Mouse (Mus musculus) right cerebral cortex, adult 18-20 months (tissue): Measurements from ENCODE around the gene Trim21.
A peak's percentile ranks its signal among the peaks of the same experiment; 100 is the strongest.

Source experiments
- DNase-seq: peaks from one replicate; pipeline ENCODE4 v3.0.0; 2022; ENCODE audit warnings: mixed read lengths

The Trim21 gene

DNA sequence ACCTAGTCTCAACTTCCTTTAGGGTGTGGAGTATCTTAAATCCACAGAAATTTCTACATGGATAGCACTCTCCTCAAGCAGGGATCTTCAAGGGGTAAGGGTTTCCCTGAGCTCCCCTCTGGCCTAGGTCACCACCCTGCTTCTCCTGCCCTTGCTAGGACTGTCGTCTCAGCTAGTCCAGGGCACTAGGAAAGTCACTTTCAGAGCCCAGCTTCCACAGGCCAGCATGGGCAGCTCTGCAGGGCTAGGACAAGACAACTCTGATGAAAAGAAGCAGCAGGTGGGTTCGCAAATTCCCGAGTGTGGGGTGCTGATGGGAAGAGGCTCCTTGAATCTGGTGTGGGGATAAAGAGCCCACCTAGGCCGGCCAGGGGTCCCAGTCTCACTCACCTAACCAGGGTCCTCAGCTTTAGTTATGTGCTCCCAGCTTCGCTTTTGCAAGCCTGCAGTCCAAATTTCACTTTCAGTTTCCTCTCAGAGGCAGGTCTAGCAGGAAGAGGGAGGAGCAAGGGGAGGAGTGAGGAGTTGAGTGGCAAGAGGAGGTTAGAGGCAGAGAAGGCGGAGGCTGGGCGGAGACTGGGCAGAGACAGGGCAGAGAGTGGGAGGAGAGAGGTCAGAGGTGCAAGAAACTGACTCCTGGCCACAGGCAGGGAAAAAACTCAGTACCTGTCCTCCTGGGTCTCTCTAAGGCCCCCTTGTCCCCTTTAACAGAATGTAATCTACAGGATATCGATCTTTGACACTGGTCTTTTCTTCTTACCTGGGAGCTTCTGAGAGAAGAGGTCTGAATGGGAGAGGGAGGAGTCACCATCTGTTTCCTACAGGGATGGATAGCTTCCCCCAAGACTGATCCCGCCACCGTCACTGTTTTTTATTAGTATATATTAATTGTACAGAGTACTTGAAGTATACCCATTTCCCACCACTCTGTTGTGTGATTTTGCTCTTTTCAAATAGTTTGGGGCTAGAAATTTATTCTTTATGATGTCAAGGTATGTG, at the start of gene Trim21:
TSS of gene Trim21 (minus strand) at position 488 of the 999 bp plus-strand sequence.
- peak; percentile 71 for DNase-seq

DNA sequence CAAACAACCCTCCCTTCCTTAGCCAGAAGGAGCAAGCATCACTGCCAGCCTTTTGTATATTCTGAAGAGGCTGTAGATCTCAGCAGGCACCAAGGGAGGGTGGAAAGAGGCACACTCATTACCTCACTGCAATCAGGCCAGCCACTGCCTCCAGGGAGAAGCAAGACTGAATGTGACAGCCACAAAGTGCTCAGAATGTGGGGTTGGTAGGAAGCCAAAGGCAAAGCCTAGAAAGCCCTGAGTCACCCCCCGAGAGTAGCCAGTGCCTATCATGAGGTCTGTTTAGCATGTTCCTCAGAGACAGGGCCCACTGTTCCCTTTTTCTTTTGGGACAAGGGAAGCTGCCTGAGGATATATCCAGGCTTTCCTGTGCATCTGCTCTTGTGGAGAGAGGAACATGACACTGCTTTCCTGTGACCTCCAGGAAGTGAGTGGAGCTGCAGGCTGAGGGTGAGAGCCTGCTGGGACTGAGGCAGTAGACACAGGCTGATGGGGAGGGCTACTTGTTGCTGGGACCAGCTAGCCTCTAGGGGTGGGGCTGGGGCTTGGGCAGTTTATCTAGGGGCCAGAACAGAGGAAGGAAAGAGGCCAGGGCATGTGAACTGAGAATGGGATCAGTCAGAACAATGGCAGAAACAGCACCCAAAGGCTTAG, 32.2 kb upstream of the Trim21 start, which contains the start of gene Olfr552:
TSS of gene Olfr552 (plus strand) at position 393 of the 654 bp plus-strand sequence.
- DNase-seq, result no peak

DNA sequence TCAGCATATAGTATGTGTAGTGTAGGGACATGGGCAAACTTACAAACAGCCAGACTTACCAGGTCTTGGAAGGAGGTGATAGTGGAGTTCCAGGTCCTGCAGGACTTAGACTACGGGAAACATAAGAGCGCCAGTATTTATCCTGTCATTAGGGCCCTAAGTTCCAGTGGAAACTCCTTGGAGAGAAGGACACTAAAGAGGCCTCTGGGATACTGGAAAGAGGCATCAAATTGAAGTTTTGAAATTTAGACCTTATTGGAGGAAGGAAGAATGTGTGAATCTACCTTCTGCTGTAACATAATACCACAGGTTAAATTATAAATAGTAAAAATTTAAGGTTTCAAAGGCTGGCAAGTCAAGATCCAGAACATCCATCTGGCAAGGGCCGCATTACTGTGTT, 26.5 kb upstream of the Trim21 start, which contains the start of gene Olfr551:
TSS of gene Olfr551 (minus strand) at position 101 of the 400 bp plus-strand sequence.
- DNase-seq, result no peak

DNA sequence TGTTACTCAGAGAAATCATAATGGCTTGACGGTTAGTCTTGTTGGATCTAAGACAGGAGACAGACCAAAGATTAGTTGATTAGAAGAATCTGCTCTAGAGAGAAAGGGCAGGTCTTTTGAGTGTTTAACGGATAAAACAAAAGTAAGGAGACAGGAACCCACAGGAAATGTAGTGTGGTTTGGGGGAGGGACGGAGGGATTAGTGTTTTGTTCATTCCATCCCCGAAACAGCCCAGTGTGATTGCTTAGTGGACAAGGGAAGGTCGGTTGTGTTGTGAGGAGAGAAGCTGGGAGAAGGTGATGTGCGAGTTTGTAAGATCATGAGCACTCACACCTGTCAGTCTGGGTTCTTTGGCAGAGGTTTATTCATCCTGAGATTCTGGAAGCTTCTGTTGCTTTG, 10.7 kb upstream of the Trim21 start:
- DNase-seq, result no peak

DNA sequence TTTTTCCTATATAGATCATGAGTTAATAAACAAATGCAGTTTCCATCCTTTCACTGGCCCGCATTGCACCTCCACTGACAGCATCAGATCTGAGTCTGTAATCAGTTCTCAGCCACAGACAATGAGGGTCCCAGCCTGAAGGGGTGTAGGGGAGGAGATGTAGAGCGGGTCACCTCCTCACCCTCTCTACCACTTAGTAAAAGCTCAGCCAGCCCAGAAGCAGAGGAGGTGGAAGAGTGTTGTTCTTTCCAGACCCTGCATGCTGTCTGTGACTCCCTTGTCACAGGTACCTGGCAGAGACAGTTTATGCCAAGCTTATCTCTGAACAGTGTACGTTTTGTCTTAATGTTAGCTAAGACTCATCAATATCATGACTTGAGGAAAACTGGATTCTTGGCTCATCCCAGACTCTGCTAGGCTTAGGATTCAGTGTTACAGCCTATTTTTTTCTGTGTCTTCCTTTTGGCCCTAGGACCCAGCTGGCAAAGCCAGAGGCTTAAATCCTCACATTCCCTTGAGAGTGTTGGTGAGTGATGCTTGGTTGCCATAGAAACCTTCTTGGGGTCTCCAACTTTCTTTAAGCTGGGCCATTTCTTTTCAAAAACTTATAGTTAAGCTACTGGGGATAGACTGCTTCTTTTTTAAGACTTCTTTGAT, 8.0 kb upstream of the Trim21 start:
- DNase-seq, result no peak

DNA sequence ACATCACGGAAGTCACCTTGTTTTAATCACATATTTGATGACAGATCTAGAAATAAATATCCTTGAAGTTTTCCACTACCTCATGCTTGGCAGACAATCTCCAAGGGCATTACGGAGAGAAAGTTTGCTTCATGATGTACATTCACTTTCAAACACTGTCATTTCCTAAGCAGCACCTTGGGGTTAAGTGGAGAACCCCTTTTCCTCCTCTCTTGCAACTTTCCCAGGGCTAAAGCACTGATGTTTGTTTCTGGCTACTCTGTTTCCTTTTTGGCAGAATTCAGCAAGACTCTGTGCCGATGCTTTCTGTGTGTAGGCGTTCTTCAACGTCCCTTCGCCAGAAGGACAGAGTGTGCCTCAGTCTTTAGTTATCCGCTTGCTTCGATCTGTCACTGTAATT, 5.9 kb upstream of the Trim21 start, which contains the start of gene Olfr550:
TSS of gene Olfr550 (plus strand) at position 301 of the 400 bp plus-strand sequence.
- DNase-seq, result no peak

DNA sequence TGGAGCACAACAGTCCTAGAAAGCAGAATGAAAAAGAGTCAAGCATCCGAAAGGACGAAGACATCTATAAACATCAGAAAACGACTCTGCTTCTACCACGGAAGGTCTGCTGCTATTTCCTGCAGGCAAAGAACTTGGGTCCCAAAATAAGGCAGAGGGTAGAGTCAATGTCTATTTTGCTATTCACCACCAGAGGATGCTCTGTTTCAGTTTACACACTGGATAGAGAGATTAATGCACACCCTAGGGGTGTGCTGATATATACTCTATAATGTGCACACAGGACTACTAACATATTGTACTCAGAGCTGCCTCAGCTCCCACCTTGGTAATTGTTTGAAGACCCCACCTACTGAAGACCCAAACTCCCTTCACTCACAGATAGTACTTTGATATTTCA, 933 bp upstream of the Trim21 start:
- no peak for DNase-seq

DNA sequence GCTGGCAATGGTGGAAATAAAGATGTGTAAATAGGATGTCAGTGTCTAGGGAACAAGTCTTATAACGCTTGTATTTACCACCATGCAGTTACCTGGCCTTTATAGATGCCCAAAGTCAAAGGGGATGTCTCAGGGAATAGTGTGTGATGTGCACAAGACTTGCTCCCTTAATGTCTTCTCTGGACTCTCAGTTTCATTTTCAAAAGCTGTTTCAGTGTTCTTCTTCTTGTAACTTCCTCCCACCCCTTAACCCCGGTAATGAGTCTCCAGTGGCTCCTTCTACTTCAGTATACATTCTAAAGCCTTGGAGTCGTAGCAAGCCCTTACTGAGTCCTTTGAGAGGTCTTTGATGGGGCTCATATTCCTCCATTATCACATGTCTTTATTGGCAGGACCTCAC, 12.0 kb downstream of the Trim21 start:
- no peak for DNase-seq

DNA sequence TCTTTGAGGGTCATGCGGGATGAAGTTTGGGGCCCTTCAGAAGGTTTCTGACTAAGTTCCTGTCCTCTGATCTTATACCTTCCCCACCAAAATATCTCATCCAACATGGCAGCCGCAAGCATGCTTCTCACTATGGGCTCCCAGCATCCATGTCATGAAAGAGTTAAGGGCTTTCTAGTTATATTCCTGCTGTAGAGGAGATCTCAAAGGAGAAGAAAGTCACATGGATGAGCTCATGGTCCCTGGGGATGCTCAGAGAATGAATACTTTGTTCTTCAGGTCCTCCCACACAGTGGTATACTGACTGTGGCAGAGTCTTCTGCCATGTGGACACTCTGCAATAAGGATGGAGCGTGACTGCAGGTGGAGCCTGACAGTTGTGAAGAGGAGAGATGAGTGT, 15.7 kb downstream of the Trim21 start, which contains the start of gene Olfr549:
TSS of gene Olfr549 (plus strand) at position 301 of the 400 bp plus-strand sequence.
- no peak for DNase-seq

DNA sequence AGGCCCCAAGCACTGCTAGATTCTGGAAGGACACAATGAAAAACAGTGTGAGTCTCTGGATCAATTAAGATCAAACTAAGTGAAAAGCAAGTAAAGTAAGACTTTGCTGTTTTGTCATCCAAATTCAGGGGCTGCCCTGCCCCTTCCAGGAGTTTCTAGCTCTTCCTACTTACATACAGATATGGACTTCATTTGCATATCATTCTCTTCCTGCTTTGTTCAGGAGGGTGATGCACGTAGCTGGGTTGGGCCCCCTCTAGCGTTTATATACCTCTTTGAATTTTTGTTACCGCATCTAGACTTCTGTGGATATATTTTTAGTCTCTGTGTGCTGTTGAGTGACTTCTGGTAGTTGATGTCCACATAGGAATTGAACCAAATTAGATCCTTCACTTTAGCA, 24.0 kb downstream of the Trim21 start:
- no peak for DNase-seq

DNA sequence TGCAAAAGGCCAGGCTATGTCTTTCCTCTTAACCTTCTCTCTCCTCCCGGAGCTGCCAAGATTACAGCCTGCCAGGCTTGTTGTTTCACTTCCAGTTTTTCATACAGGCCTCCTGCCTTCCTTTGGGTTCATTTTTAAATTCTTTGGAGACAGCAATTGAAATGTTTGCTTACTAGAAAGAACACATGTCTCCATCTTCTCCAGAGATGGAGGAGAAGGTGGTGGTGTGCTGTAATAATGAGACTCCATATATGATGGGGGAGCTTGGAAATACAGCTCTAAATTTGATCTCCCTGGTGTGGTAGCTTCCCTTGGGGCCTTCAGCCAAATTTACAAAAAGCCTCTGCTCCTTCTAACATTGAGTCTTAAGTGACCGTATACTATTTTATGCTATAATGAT, 24.7 kb downstream of the Trim21 start, which contains the start of gene Olfr548-ps1:
TSS of gene Olfr548-ps1 (plus strand) at position 301 of the 400 bp plus-strand sequence.
- DNase-seq, result no peak

DNA sequence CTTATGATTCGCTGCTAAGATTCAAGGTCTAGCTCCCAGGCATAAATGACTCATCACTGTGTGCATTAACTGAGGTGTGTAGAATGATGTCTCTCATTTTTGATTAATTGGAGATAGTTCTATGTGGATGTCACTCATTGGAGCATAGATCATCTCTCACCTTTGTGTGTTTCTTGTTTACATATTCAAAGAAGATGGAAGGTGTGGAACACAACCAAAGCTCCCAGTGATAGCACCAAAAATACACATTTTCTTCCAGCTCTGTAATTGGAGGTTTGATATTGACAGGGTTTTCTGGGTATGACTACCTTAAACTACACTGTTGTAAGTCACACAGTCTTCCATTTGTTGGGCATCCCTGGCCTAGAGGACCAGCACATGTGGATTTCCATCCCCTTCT, 30.8 kb downstream of the Trim21 start, which contains the start of gene Olfr547:
TSS of gene Olfr547 (plus strand) at position 301 of the 400 bp plus-strand sequence.
- DNase-seq, result no peak

DNA sequence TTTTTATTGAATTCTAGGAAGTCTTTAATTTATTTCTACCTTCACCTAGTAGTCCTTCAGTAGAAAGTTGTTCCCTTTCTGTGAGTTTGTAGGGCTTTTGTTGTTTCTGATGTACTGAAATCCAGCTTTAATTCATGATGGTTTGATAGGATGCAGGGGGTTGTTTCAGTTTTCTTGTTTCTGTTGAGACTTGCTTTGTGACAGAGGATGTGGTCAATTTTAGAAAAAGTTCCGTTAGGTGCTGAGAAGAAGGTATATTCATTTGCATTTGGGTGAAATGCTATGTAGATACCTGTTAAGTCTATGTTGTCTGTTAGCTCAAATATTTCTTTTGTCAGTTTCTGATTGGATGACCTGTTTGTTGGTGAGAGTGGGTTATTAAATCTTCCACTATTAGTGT, 36.2 kb downstream of the Trim21 start:
- DNase-seq, result no peak

DNA sequence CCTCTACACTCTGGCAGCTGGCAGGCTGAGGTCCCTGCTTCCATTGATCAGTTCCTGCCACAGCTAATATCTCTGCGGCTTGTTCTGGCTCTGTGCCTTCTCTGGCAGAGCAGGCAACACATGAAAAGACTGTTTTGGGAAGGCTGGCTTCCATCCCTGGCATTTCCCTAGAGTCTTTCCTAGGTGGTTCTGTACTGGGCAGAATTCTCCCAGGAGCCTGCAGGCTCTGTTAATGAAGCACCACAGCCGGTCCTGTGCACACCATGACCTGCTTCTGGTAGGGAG, 48.3 kb downstream of the Trim21 start:
- DNase-seq, result no peak

DNA sequence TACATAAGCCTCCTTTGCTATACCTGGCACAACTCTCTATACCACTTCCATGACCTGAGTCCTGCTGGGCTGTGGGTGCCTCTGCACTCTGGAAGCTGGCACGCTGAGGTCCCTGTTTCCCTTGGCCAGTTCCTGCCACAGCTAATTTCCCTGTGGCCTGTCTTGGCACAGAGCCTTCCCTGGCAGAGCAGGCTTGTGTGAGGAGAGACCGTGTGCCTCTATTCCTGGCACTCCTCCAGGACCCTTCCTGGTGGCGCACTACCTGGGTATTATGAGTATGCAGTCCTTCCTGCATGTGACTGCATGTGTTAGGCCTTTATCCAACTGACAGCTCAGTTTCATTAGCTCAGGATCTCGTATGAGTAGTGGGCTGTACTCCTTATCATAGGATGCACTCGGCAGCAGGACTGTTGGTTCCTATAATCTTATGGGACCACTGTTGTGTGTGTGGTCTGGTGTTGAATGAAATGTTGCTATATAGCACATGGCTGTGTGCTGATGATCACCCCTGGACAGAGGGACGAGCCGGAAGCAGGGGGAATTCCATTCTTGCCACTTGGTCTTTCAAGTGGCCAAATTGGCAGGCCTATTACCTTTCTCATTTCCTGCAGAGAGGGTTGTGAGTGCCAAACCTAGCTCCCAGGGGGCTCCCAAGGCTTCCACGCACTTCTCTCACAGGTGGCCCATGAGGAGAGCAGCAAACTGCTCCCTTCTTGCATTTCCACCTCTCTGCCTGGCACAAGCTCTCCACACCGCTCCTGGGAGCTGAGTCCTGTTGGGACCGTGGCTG, 48.8 kb downstream of the Trim21 start:
- no peak for DNase-seq

DNA sequence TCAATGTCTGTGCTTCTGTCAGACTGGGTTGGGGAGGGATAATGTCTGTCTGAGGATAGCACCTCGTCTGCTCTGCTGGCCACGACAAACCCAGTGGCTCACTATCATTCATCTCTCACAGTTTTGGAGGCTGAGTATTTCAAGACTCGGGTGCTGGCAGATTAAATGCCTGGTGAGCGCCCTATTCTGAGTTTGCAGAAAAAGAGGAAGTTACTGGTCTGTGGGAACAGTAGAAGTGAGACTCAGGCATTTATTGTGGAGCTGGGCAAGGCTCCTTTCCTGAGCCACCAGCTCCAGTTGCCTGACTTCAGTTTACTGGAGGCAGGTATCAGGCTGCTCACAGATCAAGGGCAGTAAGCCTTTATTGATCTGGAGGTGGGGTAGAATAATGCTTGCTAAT, 51.1 kb downstream of the Trim21 start:
- no peak for DNase-seq

DNA sequence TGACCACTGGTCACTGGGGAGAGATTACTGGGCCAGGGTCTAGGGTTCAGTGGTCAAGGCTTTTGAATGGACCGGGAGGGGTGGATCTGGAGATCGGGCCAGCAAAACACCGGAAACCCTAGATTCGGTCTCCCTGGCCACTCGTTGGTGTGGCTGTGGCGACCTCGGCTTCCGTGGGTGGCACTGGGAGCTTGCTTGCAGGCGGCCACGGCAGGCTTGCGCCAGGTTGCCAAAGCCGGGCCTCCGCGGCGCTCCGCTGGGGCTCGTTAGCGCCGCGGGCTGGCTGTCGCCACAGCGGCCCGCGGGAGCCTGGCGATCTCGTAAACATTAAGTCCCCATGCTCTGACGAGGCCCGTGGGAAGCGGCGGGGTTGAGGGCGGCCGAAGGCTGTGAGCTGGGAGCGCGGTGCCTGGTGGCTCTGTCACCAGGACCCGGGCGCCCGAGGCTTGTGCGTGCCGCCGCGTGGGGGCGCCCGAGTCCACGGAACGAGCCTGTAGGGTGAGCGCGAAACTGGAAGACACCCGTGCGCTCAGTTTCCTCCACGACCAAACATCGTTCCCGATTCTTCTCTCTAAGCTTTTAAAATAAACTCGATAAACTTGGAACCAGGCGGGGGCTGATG, 52.4 kb downstream of the Trim21 start:
- peak; percentile 80 for DNase-seq

DNA sequence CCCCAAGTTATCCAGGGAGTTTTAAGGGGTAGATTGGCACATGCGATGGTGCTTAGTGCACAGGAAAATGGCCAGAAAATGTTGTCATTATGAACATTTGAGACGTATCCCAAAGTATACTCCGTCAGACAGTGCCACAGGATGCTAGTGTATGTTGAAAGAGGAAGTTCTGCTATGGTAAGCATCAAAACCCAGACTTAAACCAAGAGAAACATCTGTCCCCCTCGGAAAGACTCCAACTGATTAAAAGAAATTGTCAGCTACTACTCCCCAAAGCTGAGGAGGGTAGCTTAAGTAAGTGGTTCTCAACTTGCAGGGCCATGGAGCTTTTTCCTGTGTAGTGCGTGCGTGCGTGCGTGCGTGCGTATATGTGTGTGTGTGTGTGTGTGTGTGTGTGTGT, 53.4 kb downstream of the Trim21 start:
- no peak for DNase-seq

DNA sequence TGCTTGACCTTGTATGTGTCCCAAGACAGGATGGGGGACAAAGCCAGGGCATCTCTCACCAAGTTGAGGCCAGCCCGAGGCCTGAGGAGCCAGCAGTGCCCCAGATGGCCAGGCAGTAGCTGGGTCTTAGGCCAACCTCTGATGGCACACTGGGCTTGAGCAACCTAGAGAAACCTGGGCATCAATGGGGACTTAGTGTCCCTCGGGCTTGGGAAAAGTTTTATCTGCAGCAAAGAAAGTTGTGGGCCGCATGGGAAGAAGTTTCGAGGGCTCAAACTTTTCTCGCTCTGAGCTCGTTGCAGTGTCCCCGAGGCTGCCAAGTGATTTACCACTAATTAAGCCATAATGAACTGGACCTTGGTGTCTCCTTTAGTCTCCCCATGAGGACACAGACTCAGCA, 55.6 kb downstream of the Trim21 start:
- no peak for DNase-seq

DNA sequence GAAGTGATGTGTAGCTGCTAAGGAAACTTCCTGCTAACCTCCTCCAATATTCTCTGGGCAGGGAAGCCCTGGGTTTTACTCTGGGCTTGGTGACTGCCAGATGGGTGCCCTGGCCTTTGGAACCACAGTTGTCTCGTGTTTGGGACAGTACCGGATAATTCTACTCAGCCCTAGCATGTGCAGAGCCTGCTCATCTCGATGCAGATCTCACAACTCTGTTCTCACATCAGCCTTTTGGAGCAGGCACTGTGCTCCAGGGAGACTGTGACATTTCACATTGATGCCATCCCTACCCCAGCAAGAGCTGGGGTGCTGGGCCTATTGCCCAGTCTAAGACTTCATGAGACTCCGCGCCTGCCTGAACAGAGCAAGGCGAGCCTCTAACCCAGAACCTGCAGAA, 56.6 kb downstream of the Trim21 start:
- DNase-seq, result no peak

DNA sequence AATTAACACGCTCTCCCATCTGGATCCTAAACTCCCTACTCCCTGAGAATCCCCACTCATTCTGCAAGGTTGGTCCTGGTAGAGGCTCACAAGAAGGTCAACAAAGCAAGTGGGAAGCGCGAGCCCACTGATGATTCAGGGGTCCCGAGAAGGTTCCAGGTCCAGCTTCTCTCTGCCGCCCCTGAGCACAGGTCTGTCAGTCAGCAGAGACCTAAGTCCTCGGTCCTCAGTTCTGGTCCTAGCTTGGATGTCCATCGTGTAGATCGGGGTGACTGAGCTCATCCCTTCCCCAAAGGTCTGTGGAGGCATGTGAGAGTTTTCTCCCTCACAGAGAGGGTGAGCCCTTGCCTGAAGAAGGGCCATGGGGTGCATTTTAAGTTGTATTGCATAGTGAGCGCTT, 57.2 kb downstream of the Trim21 start:
- DNase-seq, result no peak
